Mouse (Mus musculus): Measurements from ENCODE around the gene Insl5. TPM values are rescaled to one million over a fixed set of nuclear protein-coding genes. Genes with fewer than 3 reads are reported as not detected.

Gene Insl5
- not detected for total RNA-seq (2021)
- long read RNA-seq, experiment 1: 0 reads
- long read RNA-seq, experiment 2: 0 reads

- no peak for DNase-seq (ENCODE audit: low spot score in 2 of 2)
Measured at GRCm38 (mm10) chr4:103026621-103027020, at the start of gene Insl5. Gene Insl5 (minus strand): TSS chr4:103026842.

GRCm38 (mm10) chr4:103070631-103071030, 44.0 kb upstream of the Insl5 start:
- DNase-seq (ENCODE audit: low spot score in 2 of 2): no peak

GRCm38 (mm10) chr4:103067906-103068655, 41.4 kb upstream of the Insl5 start:
- no peak for DNase-seq (ENCODE audit: low spot score in 2 of 2)

- no peak for DNase-seq (ENCODE audit: low spot score in 2 of 2)
Measured at GRCm38 (mm10) chr4:103064976-103065375, 38.3 kb upstream of the Insl5 start.

GRCm38 (mm10) chr4:103064421-103064820, 37.8 kb upstream of the Insl5 start:
- no peak for DNase-seq (ENCODE audit: low spot score in 2 of 2)

GRCm38 (mm10) chr4:103056909-103057308, 30.3 kb upstream of the Insl5 start:
- DNase-seq (ENCODE audit: low spot score in 2 of 2): no peak

GRCm38 (mm10) chr4:103048046-103048445, 21.4 kb upstream of the Insl5 start:
- DNase-seq (ENCODE audit: low spot score in 2 of 2): no peak

- no peak for DNase-seq (ENCODE audit: low spot score in 2 of 2)
Measured at GRCm38 (mm10) chr4:103042997-103043396, 16.4 kb upstream of the Insl5 start.

GRCm38 (mm10) chr4:103039838-103040191, 13.2 kb upstream of the Insl5 start:
- no peak for DNase-seq (ENCODE audit: low spot score in 2 of 2)

- DNase-seq (ENCODE audit: low spot score in 2 of 2): no peak
Measured at GRCm38 (mm10) chr4:103039103-103039837, 12.6 kb upstream of the Insl5 start.

- no peak for DNase-seq (ENCODE audit: low spot score in 2 of 2)
Measured at GRCm38 (mm10) chr4:103028177-103029088, 1.8 kb upstream of the Insl5 start.

- DNase-seq (ENCODE audit: low spot score in 2 of 2): no peak
Measured at GRCm38 (mm10) chr4:103027745-103028144, 1.1 kb upstream of the Insl5 start.

- DNase-seq (ENCODE audit: low spot score in 2 of 2): no peak
Measured at GRCm38 (mm10) chr4:103013490-103013889, 13.2 kb downstream of the Insl5 start.

- no peak for DNase-seq (ENCODE audit: low spot score in 2 of 2)
Measured at GRCm38 (mm10) chr4:103011823-103012222, 14.8 kb downstream of the Insl5 start.

- no peak for DNase-seq (ENCODE audit: low spot score in 2 of 2)
Measured at GRCm38 (mm10) chr4:103010734-103011133, 15.9 kb downstream of the Insl5 start.

GRCm38 (mm10) chr4:103006943-103007418, 19.7 kb downstream of the Insl5 start:
- no peak for DNase-seq (ENCODE audit: low spot score in 2 of 2)

- DNase-seq (ENCODE audit: low spot score in 2 of 2): no peak
Measured at GRCm38 (mm10) chr4:103006266-103006665, 20.4 kb downstream of the Insl5 start.

- no peak for DNase-seq (ENCODE audit: low spot score in 2 of 2)
Measured at GRCm38 (mm10) chr4:103005190-103005945, 21.3 kb downstream of the Insl5 start.

GRCm38 (mm10) chr4:103004681-103005080, 22.0 kb downstream of the Insl5 start:
- no peak for DNase-seq (ENCODE audit: low spot score in 2 of 2)

GRCm38 (mm10) chr4:102991685-102992084, 35.0 kb downstream of the Insl5 start:
- DNase-seq (ENCODE audit: low spot score in 2 of 2): no peak

Data from adrenal gland, postnatal 4 days (tissue).